Mouse (Mus musculus): ENCODE measurements around the gene Mrpl1. TPM values are rescaled to one million over a fixed set of nuclear protein-coding genes. Genes with fewer than 3 reads are reported as not detected.

The Mrpl1 gene
- total and polyA plus RNA-seq, 3 experiments, result 31.3 to 77.6 (median 44.2) TPM

DNA sequence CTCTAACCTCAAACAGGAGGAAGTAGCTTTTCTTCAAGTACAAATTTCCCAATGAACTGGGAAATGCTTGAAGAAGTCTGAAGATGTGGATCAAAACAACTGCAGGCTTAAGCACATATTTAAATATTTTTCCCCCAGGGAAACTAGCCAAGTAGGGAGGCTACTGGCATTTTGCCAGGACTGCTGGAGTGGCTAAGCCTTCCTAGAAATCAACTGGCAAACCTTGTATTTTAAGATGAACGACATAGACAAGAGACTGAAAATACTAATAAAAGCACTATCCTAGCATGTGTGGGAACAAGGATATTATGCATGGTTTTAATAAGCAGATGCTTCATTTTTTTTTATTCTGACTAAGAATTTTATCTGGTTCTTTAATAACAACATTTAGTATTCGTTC is 2.4 kb upstream of the Mrpl1 start:
- dilution Hi-C loops (cut with MboI; ENCODE audit: extremely low pct_ligation_motif_present, extremely low pct_unique_long_range_greater_than_20kb, low sequenced_read_pairs) (no loop called here), in situ Hi-C loops (cut with MboI; ENCODE audit: low pct_ligation_motif_present, low pct_unique_long_range_greater_than_20kb, low sequenced_read_pairs) (loop anchor here (5.0 kb wide), 1 partner anchor 35 kb away; no protein-coding TSS in a partner anchor)
- H3K4me3 ChIP-seq (replicated peaks in 1 of 3; ENCODE audit: low read depth in 2 of 3, low read length in 2 of 3, poor library complexity in 1 of 3), result no peak overlapping the region
- no peaks in the 10 kb centered on the region for H3K9me3 ChIP-seq (replicated peaks; ENCODE audit: low read length)
- peaks cover 3 to 16% of the 10 kb centered on the region in 2 experiments; a peak in 3 of 4 replicates for H3K4me1 ChIP-seq (ENCODE audit: control insufficient read depth in 1 of 2, insufficient read depth in 2 of 2)
- no peak for DNase-seq (ENCODE audit: extremely low read depth)
- H3K9ac ChIP-seq (ENCODE audit: insufficient read depth, low read depth), result no peak overlapping the region
- H3K27me3 ChIP-seq (replicated peaks), result no peaks in the 10 kb centered on the region
- peaks cover 0 to 3% of the 10 kb centered on the region in 2 experiments for H3K36me3 ChIP-seq (replicated peaks in 1 of 2; ENCODE audit: control insufficient read depth in 1 of 2, insufficient read depth in 1 of 2, low read length in 1 of 2)
- H3K79me2 ChIP-seq (replicated peaks; ENCODE audit: control insufficient read depth, extremely low read depth, insufficient read depth, poor library complexity, severe bottlenecking), result peaks cover 21% of the 10 kb centered on the region
- TF ChIP-seq MXI1 (IDR thresholded peaks at IDR 0.05; ENCODE audit: low read depth, low read length) (no peak), MYC (IDR thresholded peaks at IDR 0.05; ENCODE audit: low read depth, low read length) (no peak), JUND (conservative IDR thresholded peaks at IDR 0.05; ENCODE audit: low read depth, low read length) (no peak), EP300 (IDR thresholded peaks at IDR 0.05; ENCODE audit: low read length) (no peak), ZNF384 (IDR thresholded peaks at IDR 0.05; ENCODE audit: low read depth, low read length) (no peak), MAX (IDR thresholded peaks at IDR 0.05; ENCODE audit: low read length) (no peak), CTCF (conservative IDR thresholded peaks at IDR 0.05 in 1 of 2, IDR thresholded peaks at IDR 0.05 in 1 of 2; ENCODE audit: low read depth in 2 of 2, low read length in 2 of 2) (no peak), CHD2 (IDR thresholded peaks at IDR 0.05; ENCODE audit: low read length) (no peak), MEF2A (IDR thresholded peaks at IDR 0.05; ENCODE audit: borderline replicate concordance, low read depth, low read length) (no peak), RAD21 (IDR thresholded peaks at IDR 0.05; ENCODE audit: low read depth, low read length) (no peak), NRF1 (IDR thresholded peaks at IDR 0.05; ENCODE audit: low read depth, low read length) (no peak)
- H3K4me2 ChIP-seq (ENCODE audit: insufficient read depth, low read depth, poor library complexity, severe bottlenecking), result no peak overlapping the region
- no peak overlapping the region for H3K27ac ChIP-seq (ENCODE audit: insufficient read depth, low read depth)

- Histone ChIP-seq H3K79me2 (replicated peaks; ENCODE audit: control insufficient read depth, extremely low read depth, insufficient read depth, poor library complexity, severe bottlenecking) (peaks cover 26% of the 10 kb centered on the region), H3K4me3 (replicated peaks in 1 of 3; ENCODE audit: low read depth in 2 of 3, low read length in 2 of 3, poor library complexity in 1 of 3) (no peak overlapping the region), H3K9me3 (replicated peaks; ENCODE audit: low read length) (no peaks in the 10 kb centered on the region), H3K9ac (ENCODE audit: insufficient read depth, low read depth) (no peak overlapping the region), H3K27ac (ENCODE audit: insufficient read depth, low read depth) (no peak overlapping the region), H3K27me3 (replicated peaks) (no peaks in the 10 kb centered on the region), H3K36me3 (replicated peaks in 1 of 2; ENCODE audit: control insufficient read depth in 1 of 2, insufficient read depth in 1 of 2, low read length in 1 of 2) (peaks cover 0 to 5% of the 10 kb centered on the region in 2 experiments), H3K4me2 (ENCODE audit: insufficient read depth, low read depth, poor library complexity, severe bottlenecking) (no peak overlapping the region), H3K4me1 (ENCODE audit: control insufficient read depth in 1 of 2, insufficient read depth in 2 of 2) (peaks cover 3 to 18% of the 10 kb centered on the region in 2 experiments; a peak in 3 of 4 replicates)
- TF ChIP-seq ELF1 (IDR thresholded peaks at IDR 0.05; ENCODE audit: low read depth, low read length) (no peak), SMC3 (IDR thresholded peaks at IDR 0.05; ENCODE audit: low read depth, low read length) (no peak), CHD2 (IDR thresholded peaks at IDR 0.05; ENCODE audit: low read length) (no peak), ETS1 (conservative IDR thresholded peaks at IDR 0.05; ENCODE audit: low read depth, low read length) (no peak), SIN3A (IDR thresholded peaks at IDR 0.05; ENCODE audit: low read length) (no peak), MXI1 (IDR thresholded peaks at IDR 0.05; ENCODE audit: low read depth, low read length) (no peak), JUND (conservative IDR thresholded peaks at IDR 0.05; ENCODE audit: low read depth, low read length) (no peak), NRF1 (IDR thresholded peaks at IDR 0.05; ENCODE audit: low read depth, low read length) (no peak), PAX5 (IDR thresholded peaks at IDR 0.05; ENCODE audit: low read length) (no peak), RCOR1 (conservative IDR thresholded peaks at IDR 0.05; ENCODE audit: low read depth, low read length) (no peak), TBP (conservative IDR thresholded peaks at IDR 0.05; ENCODE audit: low read depth, low read length) (no peak), GABPA (IDR thresholded peaks at IDR 0.05; ENCODE audit: insufficient replicate concordance, low read depth, low read length) (no peak), IRF4 (IDR thresholded peaks at IDR 0.05; ENCODE audit: low read depth, low read length) (no peak), MAFK (IDR thresholded peaks at IDR 0.05; ENCODE audit: insufficient replicate concordance, low read length) (no peak)
- DNase-seq (ENCODE audit: extremely low read depth), result no peak
- dilution Hi-C loops (cut with MboI; ENCODE audit: extremely low pct_ligation_motif_present, extremely low pct_unique_long_range_greater_than_20kb, low sequenced_read_pairs), result no loop called here
- in situ Hi-C loops (cut with MboI; ENCODE audit: low pct_ligation_motif_present, low pct_unique_long_range_greater_than_20kb, low sequenced_read_pairs), result loop anchor here (5.0 kb wide), 1 partner anchor 35 kb away; no protein-coding TSS in a partner anchor
These were observed 1.8 kb upstream of the Mrpl1 start for GRCm38 (mm10) chr5:96207531-96207930.
